Mouse (Mus musculus): ENCODE data around the gene Xkr7. TPM values are rescaled to one million over a fixed set of nuclear protein-coding genes. Genes with fewer than 3 reads are reported as not detected.
A peak's percentile ranks its signal among the peaks of the same experiment; 100 is the strongest.

Gene Xkr7
- total RNA-seq (2014; rRNA removed) (34.0 and 35.5 TPM in 2 replicates), polyA plus RNA-seq (2015; fragmentation: Nextera tagmentation; extraction: Ambion mirVana) (1.1 and 1.4 TPM in 2 replicates)

GRCm38 (mm10) chr2:153031126-153032082, at the start of gene Xkr7:
Gene Xkr7 (plus strand): TSS chr2:153031852.
- no peak for TF ChIP-seq CTCF (IDR thresholded peaks at IDR 0.05)
- H3K36me3 ChIP-seq (ENCODE audit: insufficient read depth, low read length): no peaks in the 10 kb centered on the region
- ATAC-seq (ENCODE audit: low FRiP score) (peak; percentile 86), DNase-seq (ENCODE audit: low spot score) (peak; percentile 60)
- peak within 1 kb of the TSS; percentile 72 for H3K4me3 ChIP-seq (ENCODE audit: low read depth, low read length)
- H3K9me3 ChIP-seq (ENCODE audit: low read length): no peaks in the 10 kb centered on the region
- peaks cover 21% of the 10 kb centered on the region; the same call in 1 of the 2 replicates for H3K4me1 ChIP-seq (ENCODE audit: insufficient read depth, low read length)
- H3K9ac ChIP-seq (replicated peaks; ENCODE audit: low read length, poor library complexity, severe bottlenecking): peak within 1 kb of the TSS; percentile 73
- peak within 1 kb of the TSS; percentile 88 for H3K27ac ChIP-seq (ENCODE audit: low read depth, low read length)
- 2% methylated on average over 21 of the region's 54 CpGs for WGBS
- peak within 1 kb of the TSS; percentile 84 for H3K4me2 ChIP-seq (ENCODE audit: low read depth, low read length, poor library complexity, severe bottlenecking)
- H3K27me3 ChIP-seq (ENCODE audit: insufficient read depth, low read length): no peaks in the 10 kb centered on the region

- Histone ChIP-seq H3K27ac (ENCODE audit: low read depth, low read length) (no peak overlapping the region), H3K27me3 (ENCODE audit: insufficient read depth, low read length) (no peaks in the 10 kb centered on the region), H3K36me3 (ENCODE audit: insufficient read depth, low read length) (no peaks in the 10 kb centered on the region), H3K4me3 (ENCODE audit: low read depth, low read length) (no peak overlapping the region), H3K9me3 (ENCODE audit: low read length) (no peaks in the 10 kb centered on the region), H3K4me1 (ENCODE audit: insufficient read depth, low read length) (no peaks in the 10 kb centered on the region), H3K9ac (replicated peaks; ENCODE audit: low read length, poor library complexity, severe bottlenecking) (no peak overlapping the region), H3K4me2 (ENCODE audit: low read depth, low read length, poor library complexity, severe bottlenecking) (no peak overlapping the region)
- DNase-seq (ENCODE audit: low spot score) (peak; percentile 51), ATAC-seq (ENCODE audit: low FRiP score) (no peak)
- TF ChIP-seq CTCF (IDR thresholded peaks at IDR 0.05): no peak
- 13% methylated on average over 1 of the region's 1 CpGs for WGBS
These were observed 46.1 kb upstream of the Xkr7 start for GRCm38 (mm10) chr2:152985582-152985981.

GRCm38 (mm10) chr2:152991529-152991928, 40.1 kb upstream of the Xkr7 start:
- Histone ChIP-seq H3K27ac (ENCODE audit: low read depth, low read length) (no peak overlapping the region), H3K9me3 (ENCODE audit: low read length) (no peaks in the 10 kb centered on the region), H3K4me1 (ENCODE audit: insufficient read depth, low read length) (no peaks in the 10 kb centered on the region), H3K36me3 (ENCODE audit: insufficient read depth, low read length) (no peaks in the 10 kb centered on the region), H3K4me2 (ENCODE audit: low read depth, low read length, poor library complexity, severe bottlenecking) (no peak overlapping the region), H3K4me3 (ENCODE audit: low read depth, low read length) (no peak overlapping the region), H3K27me3 (ENCODE audit: insufficient read depth, low read length) (no peaks in the 10 kb centered on the region), H3K9ac (replicated peaks; ENCODE audit: low read length, poor library complexity, severe bottlenecking) (no peak overlapping the region)
- 91% methylated on average over 9 of the region's 9 CpGs for WGBS
- ATAC-seq (ENCODE audit: low FRiP score): no peak
- no peak for DNase-seq (ENCODE audit: low spot score)
- TF ChIP-seq CTCF (IDR thresholded peaks at IDR 0.05): no peak

GRCm38 (mm10) chr2:152997046-152997445, 34.6 kb upstream of the Xkr7 start:
- Histone ChIP-seq H3K4me1 (ENCODE audit: insufficient read depth, low read length) (no peaks in the 10 kb centered on the region), H3K4me2 (ENCODE audit: low read depth, low read length, poor library complexity, severe bottlenecking) (no peak overlapping the region), H3K4me3 (ENCODE audit: low read depth, low read length) (no peak overlapping the region), H3K9me3 (ENCODE audit: low read length) (no peaks in the 10 kb centered on the region), H3K27me3 (ENCODE audit: insufficient read depth, low read length) (no peaks in the 10 kb centered on the region), H3K9ac (replicated peaks; ENCODE audit: low read length, poor library complexity, severe bottlenecking) (no peak overlapping the region), H3K36me3 (ENCODE audit: insufficient read depth, low read length) (no peaks in the 10 kb centered on the region), H3K27ac (ENCODE audit: low read depth, low read length) (no peak overlapping the region)
- ATAC-seq (ENCODE audit: low FRiP score) (no peak), DNase-seq (ENCODE audit: low spot score) (no peak)
- no peak for TF ChIP-seq CTCF (IDR thresholded peaks at IDR 0.05)
- 73% methylated on average over 4 of the region's 4 CpGs for WGBS

GRCm38 (mm10) chr2:153002492-153003248, 29.0 kb upstream of the Xkr7 start:
- ATAC-seq (ENCODE audit: low FRiP score) (no peak), DNase-seq (ENCODE audit: low spot score) (no peak)
- no peak for TF ChIP-seq CTCF (IDR thresholded peaks at IDR 0.05)
- Histone ChIP-seq H3K36me3 (ENCODE audit: insufficient read depth, low read length) (peaks cover 11% of the 10 kb centered on the region), H3K9me3 (ENCODE audit: low read length) (no peaks in the 10 kb centered on the region), H3K27me3 (ENCODE audit: insufficient read depth, low read length) (no peaks in the 10 kb centered on the region), H3K9ac (replicated peaks; ENCODE audit: low read length, poor library complexity, severe bottlenecking) (no peak overlapping the region), H3K27ac (ENCODE audit: low read depth, low read length) (no peak overlapping the region), H3K4me2 (ENCODE audit: low read depth, low read length, poor library complexity, severe bottlenecking) (no peak overlapping the region), H3K4me3 (ENCODE audit: low read depth, low read length) (no peak overlapping the region), H3K4me1 (ENCODE audit: insufficient read depth, low read length) (no peaks in the 10 kb centered on the region)
- 84% methylated on average over 15 of the region's 15 CpGs for WGBS

Measured in midbrain, postnatal 0 days (tissue).